Mouse (Mus musculus): ENCODE measurements around the gene Bcar1. TPM values are rescaled to one million over a fixed set of nuclear protein-coding genes. Genes with fewer than 3 reads are reported as not detected.
A peak's percentile ranks its signal among the peaks of the same experiment; 100 is the strongest.

Bcar1 gene
- polyA plus RNA-seq, 1 experiment, result 8.7 TPM

DNA sequence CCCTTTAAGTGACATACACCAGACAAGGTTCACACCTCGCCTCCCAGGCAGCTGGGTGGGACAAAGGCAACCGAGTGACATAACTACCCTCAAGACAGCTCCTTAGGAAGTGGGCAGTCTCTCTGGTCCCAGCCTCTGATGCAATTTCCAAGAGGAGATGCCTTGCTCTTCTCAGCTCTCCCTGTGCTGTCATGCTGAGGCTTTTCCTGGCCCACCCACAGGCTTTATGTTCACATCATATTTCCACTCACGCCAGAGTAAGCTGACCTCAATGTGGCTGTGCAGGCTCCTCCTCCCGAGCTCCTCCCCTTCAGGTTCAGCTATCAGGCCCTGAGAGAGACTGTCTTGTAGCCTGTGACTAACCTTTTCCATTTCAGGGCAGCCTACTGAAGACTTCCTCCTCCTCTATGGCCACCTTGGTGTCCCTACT lies 23.5 kb downstream of the Bcar1 start:
- no peak overlapping the region for H3K27ac ChIP-seq (replicated peaks; ENCODE audit: low read depth, low read length)
- H3K4me3 ChIP-seq (ENCODE audit: insufficient read depth, low read depth, low read length), result no peak overlapping the region
- H3K4me1 ChIP-seq (ENCODE audit: control insufficient read depth, insufficient read depth, insufficient read length, low read length), result peaks cover 26% of the 10 kb centered on the region

DNA sequence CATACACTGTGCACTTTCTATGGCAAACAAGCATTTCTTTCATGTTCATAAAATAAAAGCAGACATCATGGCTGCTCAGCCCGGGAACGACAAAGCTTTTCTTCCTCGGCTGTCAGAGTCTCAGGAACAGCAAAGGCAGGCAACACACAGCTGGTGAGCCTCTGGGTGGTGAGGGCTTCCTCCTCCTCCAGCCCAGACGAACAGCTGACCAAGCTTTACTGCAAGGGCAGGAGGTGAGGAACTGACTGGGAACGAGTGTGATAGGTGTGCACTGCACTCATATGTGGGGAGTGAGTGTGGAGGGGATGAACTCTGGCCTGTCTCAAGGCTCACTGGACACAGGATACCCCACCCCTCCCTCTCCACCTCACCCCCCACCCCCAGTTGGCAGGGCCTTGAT lies 24.7 kb downstream of the Bcar1 start:
- Histone ChIP-seq H3K4me3 (ENCODE audit: insufficient read depth, low read depth, low read length) (no peak overlapping the region), H3K27ac (replicated peaks; ENCODE audit: low read depth, low read length) (no peak overlapping the region), H3K4me1 (ENCODE audit: control insufficient read depth, insufficient read depth, insufficient read length, low read length) (peaks cover 14% of the 10 kb centered on the region)

DNA sequence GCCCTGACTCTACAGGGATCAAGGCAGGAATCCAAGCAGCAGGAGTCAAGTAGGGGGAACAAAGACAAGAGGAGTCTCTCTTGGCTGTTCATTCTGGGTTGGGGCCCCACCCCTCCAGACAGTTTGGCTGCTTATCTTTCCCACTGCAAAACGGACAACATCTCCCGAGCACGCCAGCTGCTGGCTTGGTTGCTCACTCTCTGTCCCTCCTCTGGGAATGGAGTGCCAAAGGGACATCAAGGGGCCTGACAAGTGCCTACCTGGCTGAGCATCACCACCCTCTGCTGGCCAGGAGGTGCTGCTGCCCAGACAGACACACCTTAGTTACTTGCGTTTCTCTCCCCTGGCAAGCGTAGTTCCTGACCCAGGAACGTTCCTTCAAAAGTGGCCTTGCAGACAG lies 25.7 kb downstream of the Bcar1 start:
- Histone ChIP-seq H3K4me3 (ENCODE audit: insufficient read depth, low read depth, low read length) (no peak overlapping the region), H3K27ac (replicated peaks; ENCODE audit: low read depth, low read length) (peak overlapping the region; percentile 7; the same call in 1 of the 2 replicates), H3K4me1 (ENCODE audit: control insufficient read depth, insufficient read depth, insufficient read length, low read length) (peaks cover 14% of the 10 kb centered on the region)

DNA sequence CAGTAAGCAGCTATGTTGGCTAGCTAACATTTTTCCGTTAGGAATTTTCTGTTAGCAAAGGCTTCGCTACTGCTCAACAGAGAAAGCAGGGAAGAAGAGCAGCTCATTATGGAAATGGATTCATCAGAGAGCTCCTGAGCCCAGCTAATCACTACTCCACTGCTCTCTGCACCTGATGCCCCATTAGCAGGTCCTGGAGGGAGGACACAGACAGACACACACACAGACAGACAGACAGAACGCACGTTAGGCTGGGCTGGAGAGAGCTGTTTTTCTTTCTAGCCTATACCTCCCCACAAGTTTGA lies 26.2 kb downstream of the Bcar1 start:
- Histone ChIP-seq H3K4me1 (ENCODE audit: control insufficient read depth, insufficient read depth, insufficient read length, low read length) (peaks cover 14% of the 10 kb centered on the region), H3K4me3 (ENCODE audit: insufficient read depth, low read depth, low read length) (no peak overlapping the region), H3K27ac (replicated peaks; ENCODE audit: low read depth, low read length) (peak overlapping the region; percentile 7; the same call in 1 of the 2 replicates)

DNA sequence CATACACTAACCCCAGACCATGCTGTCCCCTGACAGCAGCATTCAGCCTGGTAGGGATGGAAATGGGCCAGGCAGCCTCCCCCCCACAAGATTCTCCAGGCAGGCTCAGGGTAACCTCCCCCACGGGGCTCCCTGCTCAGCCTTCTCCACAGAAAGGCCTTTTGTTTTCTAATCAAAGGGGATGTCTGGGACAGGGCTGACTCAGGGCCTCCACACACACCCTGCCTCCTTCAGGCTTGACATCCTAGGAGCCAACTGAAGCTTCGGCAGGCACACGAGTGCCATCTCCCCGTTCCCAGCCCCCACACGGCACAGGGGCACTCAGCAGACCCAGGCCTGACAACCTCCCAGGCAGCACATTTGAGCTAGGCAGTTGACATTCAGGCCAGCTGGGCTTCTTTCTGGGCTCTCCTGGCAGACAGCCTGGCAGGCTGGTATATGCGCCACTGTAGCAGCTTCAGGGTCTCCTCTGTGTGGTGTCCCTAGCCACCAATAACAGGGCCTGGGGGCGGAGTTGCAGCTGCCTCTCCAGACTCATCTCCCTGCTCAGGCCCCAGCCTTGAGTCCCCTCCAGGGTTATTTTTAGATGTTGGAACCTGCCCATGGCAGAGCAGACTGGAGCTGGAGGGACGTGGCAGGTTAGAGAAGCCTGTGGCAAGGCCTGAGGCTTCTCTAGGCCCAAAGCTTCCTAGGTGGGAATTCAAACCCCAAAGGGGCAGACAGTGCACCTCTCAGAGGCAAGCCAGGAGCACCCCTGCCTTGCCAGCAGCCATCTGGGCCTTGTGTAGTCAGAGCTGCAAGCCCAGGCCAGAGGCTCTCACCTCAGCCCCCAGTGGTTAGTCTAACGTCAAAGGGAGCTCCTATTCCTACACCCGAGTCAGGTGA lies 26.8 kb downstream of the Bcar1 start:
- Histone ChIP-seq H3K4me1 (ENCODE audit: control insufficient read depth, insufficient read depth, insufficient read length, low read length) (peaks cover 14% of the 10 kb centered on the region), H3K27ac (replicated peaks; ENCODE audit: low read depth, low read length) (no peak overlapping the region), H3K4me3 (ENCODE audit: insufficient read depth, low read depth, low read length) (no peak overlapping the region)

DNA sequence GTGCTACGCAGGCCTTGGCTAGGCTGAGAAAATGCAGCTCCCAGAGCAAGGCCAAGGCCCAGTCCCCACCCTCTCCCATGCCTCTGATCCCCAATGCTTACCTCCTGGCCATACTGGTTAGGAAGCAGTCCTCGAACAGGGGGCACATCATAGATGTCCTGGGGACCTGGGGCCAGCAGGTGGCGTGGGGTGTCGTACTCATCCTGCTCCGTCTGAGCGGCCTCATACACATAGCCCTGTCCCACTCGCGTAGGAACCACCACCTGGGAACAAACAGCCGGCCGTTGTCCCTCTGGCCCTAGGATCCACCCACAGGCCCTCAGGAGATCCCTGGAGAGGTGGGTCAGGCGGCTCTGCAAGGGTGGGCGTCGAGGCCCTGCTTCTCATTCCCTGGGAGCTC lies 28.1 kb downstream of the Bcar1 start:
- H3K4me3 ChIP-seq (ENCODE audit: insufficient read depth, low read depth, low read length), result no peak overlapping the region
- H3K27ac ChIP-seq (replicated peaks; ENCODE audit: low read depth, low read length), result no peak overlapping the region
- H3K4me1 ChIP-seq (ENCODE audit: control insufficient read depth, insufficient read depth, insufficient read length, low read length), result peaks cover 14% of the 10 kb centered on the region

DNA sequence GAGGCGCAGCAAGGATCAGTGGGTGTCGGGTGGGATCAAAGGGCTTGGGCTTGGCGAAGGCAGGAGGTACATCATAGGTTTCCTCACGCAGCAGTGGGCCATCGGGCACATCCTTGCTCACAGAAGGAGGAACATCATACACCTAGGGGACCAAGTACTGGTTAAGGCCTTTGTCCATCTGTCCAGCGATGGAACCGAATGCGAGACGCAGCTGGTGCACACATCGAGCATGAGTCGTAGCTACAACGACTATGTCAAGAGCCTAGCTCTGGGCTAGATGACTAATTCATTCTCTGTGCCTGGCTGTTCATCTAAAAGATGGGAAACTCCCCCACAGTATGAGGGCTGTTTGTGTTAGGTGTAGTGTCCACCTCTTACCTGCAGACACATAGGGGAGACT lies 29.3 kb downstream of the Bcar1 start:
- Histone ChIP-seq H3K4me3 (ENCODE audit: insufficient read depth, low read depth, low read length) (no peak overlapping the region), H3K4me1 (ENCODE audit: control insufficient read depth, insufficient read depth, insufficient read length, low read length) (peaks cover 14% of the 10 kb centered on the region), H3K27ac (replicated peaks; ENCODE audit: low read depth, low read length) (no peak overlapping the region)

DNA sequence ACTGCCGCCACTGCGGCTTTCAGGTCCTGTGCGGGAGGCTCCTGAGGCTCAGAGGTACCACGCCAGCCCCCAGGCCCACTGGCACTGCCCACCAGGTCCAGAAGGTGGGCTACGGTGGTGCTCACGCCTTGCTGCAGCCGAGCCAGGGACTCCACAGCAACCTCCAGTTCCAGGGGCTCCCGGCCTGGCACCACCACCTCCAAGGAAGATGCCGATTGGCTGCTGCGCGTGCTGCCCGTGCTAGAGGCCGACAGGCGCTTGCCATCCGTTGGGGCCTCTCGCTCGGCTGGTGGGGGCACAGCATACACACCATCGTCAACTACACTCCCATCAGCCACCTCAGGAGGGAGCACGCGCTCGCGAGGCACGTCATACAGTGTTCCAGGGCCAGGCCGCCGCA lies 29.8 kb downstream of the Bcar1 start:
- Histone ChIP-seq H3K27ac (replicated peaks; ENCODE audit: low read depth, low read length) (no peak overlapping the region), H3K4me1 (ENCODE audit: control insufficient read depth, insufficient read depth, insufficient read length, low read length) (peaks cover 14% of the 10 kb centered on the region), H3K4me3 (ENCODE audit: insufficient read depth, low read depth, low read length) (no peak overlapping the region)

DNA sequence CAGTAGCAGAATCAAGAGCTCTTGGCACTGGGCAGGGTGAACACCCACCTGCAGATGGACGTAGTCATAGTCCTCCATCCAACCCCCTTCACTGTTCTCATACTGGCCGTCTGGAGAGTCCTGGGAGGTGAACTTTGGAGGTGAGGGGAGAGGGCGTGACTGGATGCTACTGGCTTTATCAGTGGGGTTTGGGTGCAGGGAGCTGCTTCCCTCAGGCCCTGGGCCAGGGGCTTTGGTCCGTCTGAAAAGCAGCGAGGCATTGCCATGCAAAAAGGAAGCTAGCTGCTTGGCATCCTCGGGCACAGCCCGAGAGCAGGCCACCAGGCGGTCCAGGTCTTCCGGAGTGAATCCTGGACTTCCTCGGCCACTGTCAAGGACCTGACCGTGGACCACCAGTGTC lies 30.3 kb downstream of the Bcar1 start:
- Histone ChIP-seq H3K4me3 (ENCODE audit: insufficient read depth, low read depth, low read length) (no peak overlapping the region), H3K4me1 (ENCODE audit: control insufficient read depth, insufficient read depth, insufficient read length, low read length) (peaks cover 14% of the 10 kb centered on the region), H3K27ac (replicated peaks; ENCODE audit: low read depth, low read length) (no peak overlapping the region)

DNA sequence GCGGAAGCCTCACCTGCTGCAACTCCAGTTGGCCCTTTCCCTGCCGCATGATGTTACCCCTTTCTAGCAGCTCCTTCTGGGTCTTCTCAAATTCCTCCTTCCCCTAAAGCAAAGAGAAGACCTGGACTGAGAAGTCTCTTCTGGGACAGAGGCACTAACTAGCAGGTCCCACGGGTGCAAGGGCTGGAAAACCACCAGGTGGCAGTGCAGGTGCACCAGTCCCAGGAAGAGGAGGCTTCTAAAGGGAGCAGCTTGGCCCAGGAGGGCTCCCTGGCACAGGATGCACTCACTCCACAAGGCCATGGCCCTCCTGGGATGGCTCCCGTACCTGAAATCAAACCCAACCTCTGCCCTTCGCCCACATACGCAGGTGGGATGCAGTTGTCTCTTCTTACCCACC lies 31.0 kb downstream of the Bcar1 start:
- no peak overlapping the region for H3K4me3 ChIP-seq (ENCODE audit: insufficient read depth, low read depth, low read length)
- no peak overlapping the region for H3K27ac ChIP-seq (replicated peaks; ENCODE audit: low read depth, low read length)
- peaks cover 9% of the 10 kb centered on the region for H3K4me1 ChIP-seq (ENCODE audit: control insufficient read depth, insufficient read depth, insufficient read length, low read length)

DNA sequence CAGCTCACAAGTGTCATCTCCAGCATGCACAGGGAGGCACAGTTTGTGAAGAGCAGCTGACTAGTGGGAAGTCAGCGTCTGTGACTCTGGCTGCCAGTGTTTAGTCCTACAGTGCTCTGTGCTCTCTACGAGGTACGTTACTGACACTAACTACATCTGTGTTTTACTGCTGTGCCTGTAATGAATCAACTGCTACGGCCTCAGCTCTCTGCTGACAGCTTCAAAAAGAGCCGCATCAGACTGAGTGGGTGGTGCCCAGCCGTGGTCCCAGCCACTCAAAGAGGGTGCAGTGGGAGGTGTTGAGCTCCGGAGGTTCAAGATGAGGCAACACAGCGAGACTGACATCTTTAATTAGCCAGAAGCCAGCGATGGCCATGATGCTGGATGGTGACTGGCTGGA lies 31.5 kb downstream of the Bcar1 start:
- H3K4me1 ChIP-seq (ENCODE audit: control insufficient read depth, insufficient read depth, insufficient read length, low read length), result peaks cover 5% of the 10 kb centered on the region
- no peak overlapping the region for H3K4me3 ChIP-seq (ENCODE audit: insufficient read depth, low read depth, low read length)
- no peak overlapping the region for H3K27ac ChIP-seq (replicated peaks; ENCODE audit: low read depth, low read length)

DNA sequence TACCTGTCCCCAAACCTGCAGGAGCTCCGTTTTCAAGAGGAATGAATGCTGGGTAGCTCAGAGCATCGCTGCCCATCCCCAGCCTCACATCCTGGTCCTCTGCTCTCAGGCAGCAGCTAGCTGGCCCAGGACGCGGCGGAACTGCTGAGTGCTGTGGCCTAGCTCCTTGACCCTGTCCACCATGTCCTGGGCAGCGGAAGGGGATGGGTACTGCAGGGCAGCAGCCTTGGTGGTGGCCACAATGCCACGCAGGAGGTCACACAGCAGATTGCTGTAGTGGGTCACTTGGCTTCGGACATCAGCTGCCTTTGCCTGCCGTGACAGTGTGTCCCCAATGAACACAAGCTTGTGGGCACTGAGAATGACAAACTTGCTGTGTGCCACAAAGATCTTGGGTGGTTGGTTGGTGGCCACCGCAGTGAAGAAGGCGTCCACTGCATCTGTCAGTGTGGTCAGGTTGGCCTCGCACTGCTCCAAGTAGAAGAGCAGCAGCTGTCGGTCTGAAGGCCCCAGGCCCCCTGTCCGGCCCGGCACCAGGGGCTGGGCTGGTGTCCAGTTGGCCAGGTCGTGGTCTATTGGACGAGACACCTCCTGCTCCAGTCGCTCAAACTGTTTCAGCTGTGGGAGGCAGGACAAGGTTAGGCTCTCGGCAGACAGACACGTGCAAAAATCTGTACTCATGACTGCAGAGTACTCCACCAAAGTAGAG lies 32.7 kb downstream of the Bcar1 start:
- H3K4me3 ChIP-seq (ENCODE audit: insufficient read depth, low read depth, low read length), result no peak overlapping the region
- H3K4me1 ChIP-seq (ENCODE audit: control insufficient read depth, insufficient read depth, insufficient read length, low read length), result no peaks in the 10 kb centered on the region
- no peak overlapping the region for H3K27ac ChIP-seq (replicated peaks; ENCODE audit: low read depth, low read length)

DNA sequence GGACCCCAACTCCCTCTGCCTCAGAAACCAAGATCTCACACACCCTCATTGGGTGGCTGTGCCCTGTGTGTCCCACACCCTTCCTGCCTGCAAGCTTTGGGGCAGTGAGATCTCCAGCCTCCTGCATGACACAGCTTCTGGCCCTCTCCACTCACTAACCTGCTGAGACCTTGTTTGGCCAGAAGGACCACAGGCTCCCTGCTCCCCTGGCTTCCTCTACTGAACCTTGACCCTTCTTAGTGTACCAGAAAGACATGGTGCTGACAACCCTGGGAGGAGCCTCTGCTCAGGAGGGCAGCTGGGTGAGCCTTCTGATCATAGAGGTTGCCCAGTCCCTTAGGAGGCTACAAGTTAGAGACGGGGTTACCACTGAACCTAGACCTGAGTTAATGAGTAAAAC lies 34.4 kb downstream of the Bcar1 start:
- Histone ChIP-seq H3K4me1 (ENCODE audit: control insufficient read depth, insufficient read depth, insufficient read length, low read length) (no peaks in the 10 kb centered on the region), H3K4me3 (ENCODE audit: insufficient read depth, low read depth, low read length) (no peak overlapping the region), H3K27ac (replicated peaks; ENCODE audit: low read depth, low read length) (no peak overlapping the region)

DNA sequence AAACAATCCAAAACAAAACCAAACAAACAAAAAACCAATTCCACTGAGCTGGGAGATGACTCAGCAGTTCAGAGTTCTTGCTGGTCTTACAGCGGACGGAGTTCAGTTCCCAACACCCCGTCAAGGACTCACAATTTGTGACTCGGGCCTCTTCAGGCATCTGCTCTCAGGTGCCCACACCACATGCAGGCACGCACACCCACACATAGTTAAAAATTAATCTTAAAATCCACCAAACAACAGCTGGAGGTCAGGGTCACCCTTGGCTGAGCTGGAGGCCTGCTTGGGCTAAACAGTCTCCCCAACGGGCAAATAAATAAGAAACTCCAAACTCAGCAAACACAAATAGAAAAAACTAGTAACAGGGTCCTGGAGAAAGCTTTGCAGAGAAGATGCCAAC lies 35.3 kb downstream of the Bcar1 start:
- no peaks in the 10 kb centered on the region for H3K4me1 ChIP-seq (ENCODE audit: control insufficient read depth, insufficient read depth, insufficient read length, low read length)
- no peak overlapping the region for H3K27ac ChIP-seq (replicated peaks; ENCODE audit: low read depth, low read length)
- no peak overlapping the region for H3K4me3 ChIP-seq (ENCODE audit: insufficient read depth, low read depth, low read length)

DNA sequence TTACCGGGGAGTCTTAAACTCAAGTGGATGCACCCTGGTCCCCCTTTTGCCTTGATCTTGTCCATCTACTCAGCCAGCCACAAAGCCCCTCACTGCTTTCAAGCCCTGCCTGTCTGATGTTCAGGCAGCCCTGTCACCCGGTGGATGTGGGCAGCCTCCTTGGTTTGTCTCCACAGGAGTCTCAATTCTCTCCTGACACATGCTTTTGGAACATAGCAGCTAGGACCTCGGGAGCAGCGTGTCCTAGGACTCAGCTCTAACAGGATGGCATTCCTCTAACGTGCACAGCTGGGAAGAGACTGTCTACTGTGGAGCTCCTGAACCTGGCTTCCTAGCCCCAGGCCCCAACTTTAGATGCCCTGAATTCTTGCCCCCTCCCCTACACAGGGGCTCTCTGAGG lies 37.9 kb downstream of the Bcar1 start:
- no peak overlapping the region for H3K27ac ChIP-seq (replicated peaks; ENCODE audit: low read depth, low read length)
- no peaks in the 10 kb centered on the region for H3K4me1 ChIP-seq (ENCODE audit: control insufficient read depth, insufficient read depth, insufficient read length, low read length)
- no peak overlapping the region for H3K4me3 ChIP-seq (ENCODE audit: insufficient read depth, low read depth, low read length)

DNA sequence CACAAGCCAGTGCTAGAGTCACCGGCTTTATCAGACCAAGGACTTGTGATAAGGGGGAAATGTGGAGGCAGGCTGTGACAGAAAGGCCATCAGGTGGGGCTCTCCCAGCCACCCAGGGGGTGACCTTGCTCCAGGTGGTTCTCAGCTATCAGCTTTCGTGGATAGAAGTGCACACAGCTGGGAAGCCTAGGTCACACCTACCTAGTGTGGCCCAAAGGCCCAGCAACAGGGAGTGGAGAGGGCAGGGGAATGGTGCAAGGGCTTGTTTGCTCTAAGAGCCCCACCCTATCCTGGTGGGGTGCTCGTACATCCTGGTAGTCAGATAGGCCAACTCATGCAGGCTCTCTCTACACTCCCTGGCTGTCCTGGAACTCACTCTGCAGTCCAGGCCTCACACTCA lies 38.4 kb downstream of the Bcar1 start:
- H3K4me3 ChIP-seq (ENCODE audit: insufficient read depth, low read depth, low read length), result no peak overlapping the region
- H3K27ac ChIP-seq (replicated peaks; ENCODE audit: low read depth, low read length), result no peak overlapping the region
- no peaks in the 10 kb centered on the region for H3K4me1 ChIP-seq (ENCODE audit: control insufficient read depth, insufficient read depth, insufficient read length, low read length)

All from brown adipose tissue, adult 24 weeks (tissue).